Mouse (Mus musculus): ENCODE results near the gene Hist2h3c2. TPM values are rescaled to one million over a fixed set of nuclear protein-coding genes. Genes with fewer than 3 reads are reported as not detected.

Gene Hist2h3c2
- polyA plus RNA-seq, 1 experiment from 2014 or later, result 8.1 TPM

GRCm38 (mm10) chr3:96236834-96237334 is 2.0 kb downstream of the Hist2h3c2 start:
- Histone ChIP-seq H3K36me3 (replicated peaks; ENCODE audit: insufficient read depth, low read length) (no peaks in the 10 kb centered on the region), H3K9me3 (ENCODE audit: low read length) (no peaks in the 10 kb centered on the region), H3K9ac (replicated peaks) (peak overlapping the region; percentile 80), H3K27ac (ENCODE audit: low read depth) (peak overlapping the region; percentile 94), H3K27me3 (ENCODE audit: insufficient read depth, low read length) (no peaks in the 10 kb centered on the region), H3K4me3 (ENCODE audit: low read depth, low read length) (peak overlapping the region; percentile 59), H3K4me2 (ENCODE audit: low read depth, low read length) (peak overlapping the region; percentile 70), H3K4me1 (ENCODE audit: insufficient read depth) (peaks cover 22% of the 10 kb centered on the region)
- DNase-seq (no peak), ATAC-seq (no peak)
- WGBS (ENCODE audit: insufficient replicate concordance), result 80% methylated on average over 4 of the region's 4 CpGs
- no peak for TF ChIP-seq EP300 (IDR thresholded peaks at IDR 0.05; ENCODE audit: low read depth)
- no peak for TF ChIP-seq CTCF (IDR thresholded peaks at IDR 0.05; ENCODE audit: low read depth)

DNA sequence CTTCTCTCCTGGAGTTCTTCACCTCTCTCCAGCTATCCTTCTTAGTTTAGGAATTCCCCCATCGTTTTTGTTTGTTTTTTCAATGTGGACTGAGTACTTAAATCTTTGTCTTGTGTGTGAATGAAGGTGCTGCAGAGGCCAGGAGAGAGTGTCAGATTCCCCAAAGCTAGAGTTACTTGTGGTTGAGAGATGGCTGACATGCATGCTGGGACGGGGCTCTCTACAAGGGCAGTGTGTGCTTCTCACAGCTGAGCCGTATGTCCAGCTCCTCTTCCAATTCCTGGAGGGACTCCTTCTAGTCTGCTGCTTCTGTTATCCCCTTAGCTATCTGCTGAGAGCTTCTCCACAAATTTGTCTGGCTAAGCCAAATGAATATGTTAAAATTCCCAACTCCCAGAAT is 3.1 kb downstream of the Hist2h3c2 start:
- DNase-seq (no peak), ATAC-seq (no peak)
- no peak overlapping the region for H3K4me3 ChIP-seq (ENCODE audit: low read depth, low read length)
- no peaks in the 10 kb centered on the region for H3K36me3 ChIP-seq (replicated peaks; ENCODE audit: insufficient read depth, low read length)
- H3K4me1 ChIP-seq (ENCODE audit: insufficient read depth), result peaks cover 18% of the 10 kb centered on the region
- no peaks in the 10 kb centered on the region for H3K27me3 ChIP-seq (ENCODE audit: insufficient read depth, low read length)
- H3K9me3 ChIP-seq (ENCODE audit: low read length), result no peaks in the 10 kb centered on the region
- no peak overlapping the region; the same call in 1 of the 2 replicates for H3K9ac ChIP-seq (replicated peaks)
- TF ChIP-seq CTCF (IDR thresholded peaks at IDR 0.05; ENCODE audit: low read depth), result no peak
- no peak for TF ChIP-seq EP300 (IDR thresholded peaks at IDR 0.05; ENCODE audit: low read depth)
- no peak overlapping the region for H3K4me2 ChIP-seq (ENCODE audit: low read depth, low read length)
- WGBS (ENCODE audit: insufficient replicate concordance), result 72% methylated on average over 3 of the region's 3 CpGs
- H3K27ac ChIP-seq (ENCODE audit: low read depth), result no peak overlapping the region

GRCm38 (mm10) chr3:96234914-96235313 is 4.0 kb downstream of the Hist2h3c2 start:
- DNase-seq (no peak), ATAC-seq (no peak)
- Histone ChIP-seq H3K4me2 (ENCODE audit: low read depth, low read length) (no peak overlapping the region), H3K27me3 (ENCODE audit: insufficient read depth, low read length) (no peaks in the 10 kb centered on the region), H3K27ac (ENCODE audit: low read depth) (no peak overlapping the region), H3K9me3 (ENCODE audit: low read length) (no peaks in the 10 kb centered on the region), H3K4me1 (ENCODE audit: insufficient read depth) (peaks cover 16% of the 10 kb centered on the region), H3K9ac (replicated peaks) (no peak overlapping the region), H3K36me3 (replicated peaks; ENCODE audit: insufficient read depth, low read length) (no peaks in the 10 kb centered on the region), H3K4me3 (ENCODE audit: low read depth, low read length) (no peak overlapping the region)
- 79% methylated on average over 2 of the region's 2 CpGs for WGBS (ENCODE audit: insufficient replicate concordance)
- TF ChIP-seq EP300 (IDR thresholded peaks at IDR 0.05; ENCODE audit: low read depth) (no peak), CTCF (IDR thresholded peaks at IDR 0.05; ENCODE audit: low read depth) (peak; percentile 34)

DNA sequence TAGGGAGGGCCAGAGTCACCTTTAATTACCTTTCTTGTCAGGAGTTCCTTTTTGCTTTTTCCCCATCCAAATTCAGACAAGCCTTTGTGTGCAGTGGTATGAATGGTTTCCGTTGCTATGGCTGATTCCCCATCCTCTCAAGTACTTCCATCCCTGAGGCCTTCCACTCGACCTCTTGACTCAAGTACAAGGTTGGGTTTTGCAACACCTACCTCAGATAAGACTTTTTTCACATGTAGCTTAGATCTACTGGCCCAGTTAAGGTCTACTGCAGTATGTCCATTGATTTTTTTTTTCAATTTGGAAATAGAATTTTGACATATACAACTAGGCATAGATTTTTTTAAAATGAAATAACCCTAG is 7.2 kb downstream of the Hist2h3c2 start:
- TF ChIP-seq EP300 (IDR thresholded peaks at IDR 0.05; ENCODE audit: low read depth) (no peak), CTCF (IDR thresholded peaks at IDR 0.05; ENCODE audit: low read depth) (no peak)
- Histone ChIP-seq H3K4me3 (ENCODE audit: low read depth, low read length) (no peak overlapping the region), H3K4me2 (ENCODE audit: low read depth, low read length) (no peak overlapping the region), H3K9me3 (ENCODE audit: low read length) (no peaks in the 10 kb centered on the region), H3K27ac (ENCODE audit: low read depth) (no peak overlapping the region), H3K9ac (replicated peaks) (no peak overlapping the region), H3K36me3 (replicated peaks; ENCODE audit: insufficient read depth, low read length) (no peaks in the 10 kb centered on the region), H3K27me3 (ENCODE audit: insufficient read depth, low read length) (no peaks in the 10 kb centered on the region), H3K4me1 (ENCODE audit: insufficient read depth) (peaks cover 2% of the 10 kb centered on the region; the same call in 1 of the 2 replicates)
- ATAC-seq, result no peak
- no peak for DNase-seq
- 43% methylated on average over 2 of the region's 2 CpGs for WGBS (ENCODE audit: insufficient replicate concordance)

- H3K27me3 ChIP-seq (ENCODE audit: insufficient read depth, low read length), result no peaks in the 10 kb centered on the region
- TF ChIP-seq CTCF (IDR thresholded peaks at IDR 0.05; ENCODE audit: low read depth) (no peak), EP300 (IDR thresholded peaks at IDR 0.05; ENCODE audit: low read depth) (no peak)
- H3K4me1 ChIP-seq (ENCODE audit: insufficient read depth), result no peaks in the 10 kb centered on the region; the same call in 1 of the 2 replicates
- no peak overlapping the region for H3K27ac ChIP-seq (ENCODE audit: low read depth)
- no peak for DNase-seq
- no peak for ATAC-seq
- no peak overlapping the region for H3K9ac ChIP-seq (replicated peaks)
- WGBS (ENCODE audit: insufficient replicate concordance), result 73% methylated on average over 4 of the region's 4 CpGs
- no peak overlapping the region for H3K4me2 ChIP-seq (ENCODE audit: low read depth, low read length)
- H3K4me3 ChIP-seq (ENCODE audit: low read depth, low read length), result no peak overlapping the region
- H3K36me3 ChIP-seq (replicated peaks; ENCODE audit: insufficient read depth, low read length), result no peaks in the 10 kb centered on the region
- H3K9me3 ChIP-seq (ENCODE audit: low read length), result no peaks in the 10 kb centered on the region
Observed at GRCm38 (mm10) chr3:96230910-96231757, 7.8 kb downstream of the Hist2h3c2 start.

DNA sequence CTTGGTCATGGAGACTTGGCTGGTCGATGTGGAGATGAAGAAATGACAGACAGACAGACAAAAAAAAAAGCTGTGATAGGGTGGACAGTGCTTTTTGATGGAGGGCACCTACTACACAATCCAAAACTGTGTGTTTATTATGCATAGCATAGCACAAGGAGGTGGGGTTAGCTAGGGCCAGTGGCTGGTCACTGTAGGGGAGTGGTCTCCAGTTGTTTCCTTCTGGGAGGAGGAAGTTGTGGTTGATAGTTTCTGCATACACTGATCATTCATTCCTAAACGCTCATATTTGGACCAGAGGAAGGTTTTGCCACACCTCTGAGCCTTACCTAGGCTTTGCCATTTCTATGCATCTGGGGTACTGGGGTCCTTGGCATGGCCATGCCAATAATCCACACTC is 8.5 kb downstream of the Hist2h3c2 start:
- Histone ChIP-seq H3K36me3 (replicated peaks; ENCODE audit: insufficient read depth, low read length) (no peaks in the 10 kb centered on the region), H3K27me3 (ENCODE audit: insufficient read depth, low read length) (no peaks in the 10 kb centered on the region), H3K4me2 (ENCODE audit: low read depth, low read length) (no peak overlapping the region), H3K4me1 (ENCODE audit: insufficient read depth) (peaks cover 3% of the 10 kb centered on the region), H3K4me3 (ENCODE audit: low read depth, low read length) (no peak overlapping the region), H3K9me3 (ENCODE audit: low read length) (no peaks in the 10 kb centered on the region), H3K27ac (ENCODE audit: low read depth) (no peak overlapping the region), H3K9ac (replicated peaks) (no peak overlapping the region)
- TF ChIP-seq EP300 (IDR thresholded peaks at IDR 0.05; ENCODE audit: low read depth) (no peak), CTCF (IDR thresholded peaks at IDR 0.05; ENCODE audit: low read depth) (no peak)
- DNase-seq (no peak), ATAC-seq (no peak)
- WGBS (ENCODE audit: insufficient replicate concordance), result 55% methylated on average over 2 of the region's 2 CpGs
